Mouse (Mus musculus) mesoderm, embryonic 11.5 days (tissue): Measurements from ENCODE around the gene Ntn1.

ENCODE experiments used
- DNase-seq: peaks from one replicate; pipeline ENCODE4 v3.0.0-alpha.2; 2012; ENCODE audit warnings: low read depth, low spot score

The Ntn1 gene

DNA sequence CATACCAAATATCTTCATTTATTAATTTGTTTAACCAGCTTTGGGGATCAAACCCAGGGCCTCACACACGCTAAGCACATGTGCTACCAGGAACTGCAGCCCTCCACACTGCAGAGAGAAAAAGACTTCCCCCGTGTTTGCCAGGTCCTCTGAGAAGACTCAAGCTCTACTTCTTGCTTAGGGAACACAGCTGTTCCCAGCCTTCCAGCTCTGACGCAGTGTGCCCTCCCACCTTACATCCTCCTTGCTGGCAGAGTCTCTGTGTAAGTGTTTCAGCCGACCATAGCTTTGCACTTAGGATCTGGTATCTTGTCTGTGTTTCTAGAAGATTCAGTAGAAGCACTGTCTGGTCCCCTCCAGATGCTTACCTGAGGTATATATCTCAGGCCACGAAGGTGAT lies 209.8 kb downstream of the Ntn1 start:
- DNase-seq, result no peak

DNA sequence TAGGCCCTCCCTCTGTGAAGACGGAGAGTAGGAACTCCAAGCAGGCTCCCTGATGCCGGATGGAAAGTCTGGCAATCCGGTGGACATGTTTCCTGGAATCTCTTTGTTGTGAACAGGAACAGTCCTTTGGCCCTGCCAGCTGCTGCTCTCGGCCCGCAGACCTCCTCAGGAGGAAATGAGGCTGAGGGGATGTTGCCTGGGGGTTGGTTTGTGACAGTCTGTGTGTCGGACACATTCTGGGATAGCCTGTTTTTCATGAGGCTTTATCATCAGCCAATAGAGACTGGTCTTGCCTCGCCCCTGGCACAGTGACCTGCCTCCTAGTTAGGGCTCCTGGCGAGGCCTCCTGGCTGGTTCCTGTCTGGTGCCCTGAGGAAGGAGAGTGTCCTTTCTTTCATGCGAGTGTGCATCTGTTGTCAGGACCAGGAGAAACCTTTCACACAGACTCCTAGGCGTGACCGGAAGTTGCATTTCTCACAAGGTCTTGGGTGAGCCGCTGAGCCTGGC lies 211.9 kb downstream of the Ntn1 start:
- no peak for DNase-seq

DNA sequence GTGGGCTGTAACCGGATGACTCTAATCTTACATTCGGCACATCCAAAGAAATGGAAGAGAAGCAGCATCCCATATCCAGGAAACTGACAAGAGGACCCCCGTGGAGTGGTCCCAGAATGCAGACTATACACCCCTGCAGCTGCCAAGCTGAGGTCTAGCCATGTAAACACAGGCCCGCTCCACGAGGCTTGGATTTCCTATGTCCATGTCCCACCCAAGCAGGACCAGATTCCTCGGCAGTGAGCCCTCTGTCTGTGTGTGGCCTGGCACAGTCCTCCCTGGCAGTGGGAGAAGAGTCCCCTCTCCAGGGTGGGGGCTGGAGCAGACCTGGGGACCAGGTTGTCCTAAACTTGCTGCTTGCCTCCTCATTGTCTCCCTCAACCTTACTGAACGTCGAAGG lies 213.4 kb downstream of the Ntn1 start:
- DNase-seq, result no peak

DNA sequence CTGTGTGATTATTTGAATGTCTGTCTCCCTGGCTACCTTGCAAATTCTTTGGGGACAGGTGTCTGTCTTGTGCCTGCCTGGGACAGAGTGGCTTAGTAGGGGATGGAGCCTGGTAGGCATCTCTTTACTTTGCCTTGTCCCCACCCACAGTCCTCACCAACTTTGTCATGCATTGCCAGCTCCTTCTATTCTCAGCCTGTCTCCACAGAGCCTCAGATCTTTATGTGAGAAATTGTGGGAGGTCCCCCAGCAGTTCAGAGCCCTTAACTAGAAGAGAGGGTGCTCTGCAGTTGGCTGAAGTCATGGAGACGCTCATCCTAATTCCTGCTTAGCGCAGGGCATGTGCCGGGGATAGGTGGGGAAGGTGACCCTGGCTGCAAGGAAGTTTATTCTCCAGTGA lies 215.0 kb downstream of the Ntn1 start:
- DNase-seq, result no peak

DNA sequence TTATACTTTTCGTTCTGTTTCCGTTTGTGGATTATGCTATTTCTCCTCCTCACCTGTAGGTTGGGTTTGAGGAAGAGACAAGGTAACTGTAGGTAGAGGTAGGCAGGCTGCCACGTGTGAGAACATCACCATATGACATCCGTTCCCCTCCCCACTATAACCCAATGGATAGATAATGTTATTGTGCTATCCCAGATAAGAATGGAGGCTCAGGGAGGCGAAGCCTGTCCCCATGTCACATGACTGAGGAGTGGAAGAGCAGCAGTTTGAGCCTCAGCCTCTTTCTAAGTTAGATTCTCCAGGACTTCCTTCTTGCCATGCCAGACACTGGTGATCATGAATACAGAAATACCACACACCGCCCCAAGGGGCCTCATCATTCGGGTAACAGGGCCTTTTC lies 223.2 kb downstream of the Ntn1 start:
- DNase-seq, result no peak

DNA sequence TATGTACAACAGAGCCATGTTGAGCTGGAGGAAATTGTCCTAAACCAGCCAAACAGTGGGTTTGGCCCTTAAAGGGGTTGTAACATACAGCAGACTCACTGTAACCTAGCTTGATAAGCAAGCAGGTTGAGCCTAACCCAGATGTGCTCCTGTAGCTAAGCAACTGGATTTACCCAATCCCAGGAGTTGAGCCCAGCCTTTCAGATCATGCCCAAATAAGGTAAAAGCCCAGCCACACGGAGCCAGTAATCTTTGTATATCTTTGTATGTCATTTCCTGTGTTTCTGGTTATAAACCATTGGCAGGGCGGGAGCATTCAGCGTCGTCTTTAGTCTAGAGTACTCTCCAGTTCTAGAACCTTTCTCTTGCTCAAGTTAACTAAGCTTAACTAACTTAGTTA lies 224.1 kb downstream of the Ntn1 start:
- no peak for DNase-seq

DNA sequence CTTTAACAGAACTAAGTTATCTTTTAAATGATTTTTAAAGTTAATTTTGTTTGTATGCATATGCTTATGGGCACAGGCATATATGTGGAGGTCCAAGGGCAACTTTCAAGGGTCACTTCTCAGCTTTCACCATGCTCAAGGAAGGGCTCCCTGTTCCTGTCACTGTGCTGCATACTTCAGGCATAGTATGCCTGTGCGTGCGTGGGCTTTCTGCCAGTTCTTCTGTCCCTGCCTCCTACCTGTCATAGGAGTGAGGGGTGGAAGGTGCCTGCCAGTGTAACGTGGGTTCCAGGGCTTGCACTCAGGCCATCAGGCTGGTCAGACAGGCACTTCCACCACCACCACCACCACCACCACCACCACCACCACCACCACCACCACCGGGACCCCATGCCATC lies 228.0 kb downstream of the Ntn1 start:
- DNase-seq, result no peak

DNA sequence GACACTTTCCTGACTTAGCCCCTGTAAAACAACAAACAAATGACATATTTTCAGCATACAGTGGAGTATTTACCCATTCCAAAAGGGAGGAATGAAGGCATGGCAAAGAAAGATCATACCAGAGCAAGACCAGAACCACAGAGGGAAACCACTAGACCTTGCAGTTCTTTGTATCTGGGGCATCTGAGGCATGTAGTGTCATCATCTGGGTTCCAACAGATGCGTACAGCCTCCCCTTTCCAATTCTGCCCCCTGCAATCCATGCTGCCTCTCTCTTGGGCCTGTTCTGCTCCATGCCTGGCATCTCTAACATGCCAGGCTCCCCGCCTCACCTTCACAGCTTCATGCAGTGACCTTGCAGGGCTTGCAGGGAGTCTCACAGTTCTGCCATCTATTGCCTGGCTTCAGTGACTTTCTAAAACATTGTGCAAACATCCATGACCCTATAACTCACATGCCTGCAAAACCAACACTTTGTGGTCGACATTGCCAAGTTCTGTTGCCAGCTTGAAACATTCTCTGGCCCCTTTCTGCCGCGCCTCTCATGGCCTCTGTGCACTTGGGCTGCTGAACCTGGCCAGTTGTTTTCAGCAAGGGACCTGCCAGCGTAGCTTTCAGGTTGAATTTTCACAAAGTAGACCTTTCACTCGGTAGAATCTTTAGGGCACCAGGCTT lies 228.5 kb downstream of the Ntn1 start:
- DNase-seq, result no peak

DNA sequence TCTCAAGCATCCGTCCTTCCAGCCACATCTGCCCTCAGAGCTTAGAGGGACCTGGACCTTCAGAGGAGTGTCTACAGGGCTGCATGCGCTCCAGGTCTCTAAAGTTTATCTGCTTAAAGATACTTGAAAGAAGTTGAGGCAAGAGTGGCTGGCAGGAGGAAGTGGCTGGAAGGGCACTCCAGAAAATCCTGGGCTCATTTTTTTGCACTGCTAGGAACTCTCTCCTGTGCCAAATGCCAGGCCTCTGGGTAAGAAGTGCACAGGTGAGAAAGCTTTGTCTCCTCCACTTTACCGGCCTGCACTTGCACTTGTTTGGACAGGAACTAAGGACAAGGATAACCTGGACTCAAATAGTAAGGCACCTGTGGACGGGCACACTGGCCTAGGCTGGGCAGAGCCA lies 232.2 kb downstream of the Ntn1 start:
- no peak for DNase-seq

DNA sequence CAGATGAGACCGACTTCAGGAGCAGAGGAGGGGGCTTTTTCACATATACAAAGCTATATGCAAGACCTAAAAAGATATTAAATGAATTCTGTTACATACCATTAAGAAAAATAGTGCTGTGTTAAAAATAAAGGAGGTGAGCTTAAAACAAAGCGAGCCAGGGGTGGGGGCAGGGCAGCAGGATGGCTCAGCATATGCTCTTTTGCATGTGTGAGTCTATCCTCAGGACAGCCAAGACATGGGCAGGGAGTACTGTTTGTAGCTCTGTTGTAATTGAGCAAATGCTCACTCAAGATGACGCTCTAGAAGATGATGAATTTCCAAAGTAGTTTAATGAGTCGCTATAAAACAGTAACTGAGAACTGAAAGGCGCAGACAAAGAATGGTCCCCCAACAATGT lies 236.2 kb downstream of the Ntn1 start:
- DNase-seq, result no peak

DNA sequence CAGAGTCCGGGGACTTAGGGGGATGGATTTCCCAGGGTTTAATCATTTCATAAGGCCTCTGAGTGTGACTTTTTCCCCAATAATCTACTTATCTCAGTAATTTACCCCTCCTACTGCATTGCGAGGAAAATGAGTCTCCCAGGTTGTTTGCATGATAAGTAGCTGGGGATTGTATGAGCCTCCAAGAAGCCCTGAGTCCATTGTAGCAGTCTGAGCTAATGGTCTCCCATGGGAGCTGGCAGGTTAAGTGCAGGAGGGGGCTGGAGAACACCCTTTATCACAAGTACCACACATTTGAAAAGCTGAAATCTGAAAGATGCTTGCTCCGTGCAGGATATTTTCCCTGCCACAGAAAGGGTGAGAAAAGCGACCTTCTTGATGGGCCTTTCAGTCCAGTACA lies 240.8 kb downstream of the Ntn1 start:
- DNase-seq, result no peak
